Mouse (Mus musculus) kidney, embryonic 14.5 days (tissue): ENCODE data around the gene Nme4. TPM values are rescaled to one million over a fixed set of nuclear protein-coding genes. Genes with fewer than 3 reads are reported as not detected.
"Not testable (repeated sequence)": the region's sequence is repeated elsewhere in the genome, so short reads cannot be mapped to it uniquely, and the experiment has no call there.

Experiments used
- ATAC-seq: fragments of 200-750 bp; cut with Nextera tagmentation; 2 replicates; pipeline ENCODE4 v1.8.0; 2017; ENCODE audit warnings: moderate number of reproducible peaks, mild to moderate bottlenecking, moderate TSS enrichment, moderate library complexity; ENCODE audit not compliant: low FRiP score, low TSS enrichment
- H3K27ac ChIP-seq: fragments of 300-500 bp; sonication (generic); 2 replicates; pipeline ENCODE4 v1.5.1; 2014; ENCODE audit warnings: low read depth, mild to moderate bottlenecking, low read length, moderate library complexity, mixed read lengths
- H3K27me3 ChIP-seq: fragments of 300-500 bp; sonication (generic); 2 replicates; pipeline ENCODE4 v1.6.1; 2014; ENCODE audit warnings: mild to moderate bottlenecking, low read length; ENCODE audit not compliant: control insufficient read depth, insufficient read depth
- H3K36me3 ChIP-seq: fragments of 300-500 bp; sonication (generic); 2 replicates; pipeline ENCODE4 v1.6.1; 2014; ENCODE audit warnings: low read length, mixed read lengths; ENCODE audit not compliant: control insufficient read depth, insufficient read depth
- H3K4me1 ChIP-seq: fragments of 300-500 bp; sonication (generic); 2 replicates; pipeline ENCODE4 v1.6.1; 2014; ENCODE audit warnings: low read length, mixed read lengths; ENCODE audit not compliant: control insufficient read depth, insufficient read depth
- H3K4me2 ChIP-seq: fragments of 300-500 bp; sonication (generic); replicated peaks from 2 replicates; pipeline ENCODE4 v1.6.1; 2014; ENCODE audit warnings: low read depth, mild to moderate bottlenecking, low read length
- H3K4me3 ChIP-seq: fragments of 300-500 bp; sonication (generic); 2 replicates; pipeline ENCODE4 v1.5.1; 2014; ENCODE audit warnings: mild to moderate bottlenecking, low read length
- H3K9ac ChIP-seq: fragments of 300-500 bp; sonication (generic); 2 replicates; pipeline ENCODE4 v1.6.1; 2014; ENCODE audit warnings: low read depth, mild to moderate bottlenecking, low read length, moderate library complexity
- H3K9me3 ChIP-seq: fragments of 300-500 bp; sonication (generic); 2 replicates; pipeline ENCODE4 v1.6.1; 2016; ENCODE audit warnings: low read length; ENCODE audit not compliant: control insufficient read depth
- WGBS: fragments of 180-500 bp; shearing (Covaris S2); extraction: QIAGEN DNeasy Blood & Tissue Kit; methylation state at CpG from one replicate; pipeline ENCODE4 v1.1.7; 2014; 5-methylcytosine and 5-hydroxymethylcytosine counted together
- polyA plus RNA-seq: library from polyadenylated mRNA; unstranded; fragments of >200 nt; fragmentation: Nextera tagmentation; extraction: Ambion mirVana; gene quantifications from 2 replicates; pipeline ENCODE4 v1.2.1, GENCODE M21; 2014

Nme4 gene
- polyA plus RNA-seq, 1 experiment from 2014 or later, result 107 TPM

DNA sequence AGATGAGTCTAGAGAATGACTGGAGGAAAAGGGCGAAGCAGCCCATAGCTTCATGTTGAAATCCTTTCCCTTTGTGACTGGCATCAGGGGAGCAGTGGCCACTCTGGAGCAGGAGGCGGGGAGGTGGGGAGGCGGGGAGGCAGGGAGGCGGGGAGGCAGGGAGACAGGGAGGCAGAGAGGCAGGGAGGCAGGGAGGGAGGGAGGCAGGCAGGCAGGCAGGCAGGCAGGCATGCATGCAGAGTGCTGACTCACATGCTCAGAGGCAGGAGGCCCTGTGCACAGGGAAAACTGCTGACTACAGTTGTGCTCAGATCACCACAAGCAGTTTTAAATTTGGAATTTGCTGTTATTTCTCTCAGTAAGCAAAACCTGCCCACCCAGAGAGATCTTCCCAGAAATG, 6.1 kb upstream of the Nme4 start:
- H3K9me3 ChIP-seq, result no peaks in the 10 kb centered on the region

DNA sequence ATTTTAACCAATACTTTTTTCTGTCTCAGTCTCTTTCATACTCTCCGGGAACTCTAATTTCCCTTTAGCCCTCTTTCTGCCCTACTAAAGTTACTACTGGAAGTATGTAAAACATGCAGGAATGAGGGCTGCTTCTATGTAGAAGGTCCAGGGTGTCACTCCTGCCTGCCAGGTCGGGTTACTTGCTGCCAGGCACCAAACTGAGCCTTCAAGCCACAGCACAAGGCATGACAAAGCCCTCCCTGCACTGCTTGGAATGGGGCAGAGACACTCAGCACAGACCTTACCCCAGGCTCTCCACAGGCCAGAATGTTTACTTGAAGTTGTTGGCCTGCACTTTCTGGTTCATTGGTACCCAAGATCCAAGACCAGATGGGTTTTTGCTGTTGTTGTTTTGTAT, 4.8 kb upstream of the Nme4 start:
- 39% methylated on average over 2 of the region's 2 CpGs for WGBS
- H3K36me3 ChIP-seq, result no peaks in the 10 kb centered on the region
- H3K27ac ChIP-seq, result no peak overlapping the region
- no peak overlapping the region for H3K4me2 ChIP-seq
- H3K27me3 ChIP-seq, result no peaks in the 10 kb centered on the region
- H3K4me3 ChIP-seq, result no peak overlapping the region
- H3K9me3 ChIP-seq, result no peaks in the 10 kb centered on the region
- no peak for ATAC-seq
- H3K4me1 ChIP-seq, result no peaks in the 10 kb centered on the region
- no peak overlapping the region for H3K9ac ChIP-seq

More for the DNA sequence above, 6.1 kb upstream of the Nme4 start:
- Histone ChIP-seq H3K27ac (no peak overlapping the region), H3K36me3 (no peaks in the 10 kb centered on the region), H3K4me2 (no peak overlapping the region), H3K4me3 (no peak overlapping the region), H3K27me3 (no peaks in the 10 kb centered on the region), H3K4me1 (no peaks in the 10 kb centered on the region), H3K9ac (no peak overlapping the region)
- ATAC-seq, result peak; percentile 84; the same call in 1 of the 2 replicates
- 42% methylated on average over 4 of the region's 4 CpGs for WGBS

DNA sequence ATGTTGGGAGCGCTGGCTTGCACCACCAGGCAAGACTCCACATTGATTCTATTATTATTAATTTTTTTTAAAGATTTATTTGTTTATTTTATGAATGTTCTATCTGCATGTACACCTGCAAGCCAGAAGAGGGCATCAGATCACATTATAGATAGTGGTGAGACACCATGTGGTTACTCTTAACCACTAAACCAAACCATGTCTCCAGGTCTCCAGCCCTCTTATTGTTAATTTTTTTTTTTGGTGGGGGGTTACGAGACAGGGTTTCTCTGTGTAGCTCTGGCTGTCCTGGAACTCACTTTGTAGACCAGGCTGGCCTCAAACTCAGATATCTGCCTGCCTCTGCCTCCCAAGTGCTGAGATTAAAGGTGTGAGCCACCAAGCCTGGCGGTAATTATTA, 3.9 kb upstream of the Nme4 start:
- H3K9me3 ChIP-seq, ATAC-seq, H3K4me3 ChIP-seq, H3K27ac ChIP-seq, H3K4me2 ChIP-seq, H3K9ac ChIP-seq, H3K27me3 ChIP-seq, H3K4me1 ChIP-seq, H3K36me3 ChIP-seq: not testable (repeated sequence)
- WGBS, result 73% methylated on average over 3 of the region's 3 CpGs

DNA sequence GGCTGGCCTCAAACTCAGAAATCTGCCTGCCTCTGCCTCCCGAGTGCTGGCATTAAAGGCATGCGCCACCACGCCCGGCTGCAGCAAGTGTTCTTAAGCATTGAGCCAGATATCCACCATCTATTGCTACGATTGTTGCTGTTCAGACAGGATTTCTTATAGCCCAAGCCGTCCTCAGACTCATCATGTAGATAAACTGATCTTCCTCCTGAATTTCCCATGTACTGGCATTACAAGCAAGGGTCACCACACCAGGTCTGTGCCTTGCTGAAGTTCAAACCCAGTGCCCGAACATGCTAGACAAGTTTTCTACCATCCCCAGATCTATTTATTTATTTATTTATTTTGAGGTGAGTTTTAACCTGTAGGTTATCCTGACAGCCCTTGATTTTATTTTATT, 3.1 kb upstream of the Nme4 start:
- no peak overlapping the region for H3K9ac ChIP-seq
- H3K36me3 ChIP-seq, result no peaks in the 10 kb centered on the region
- H3K27ac ChIP-seq, result no peak overlapping the region
- no peak for ATAC-seq
- H3K4me2 ChIP-seq, result no peak overlapping the region
- no peaks in the 10 kb centered on the region for H3K27me3 ChIP-seq
- H3K9me3 ChIP-seq, result no peaks in the 10 kb centered on the region
- peaks cover 7% of the 10 kb centered on the region; the same call in 1 of the 2 replicates for H3K4me1 ChIP-seq
- H3K4me3 ChIP-seq, result no peak overlapping the region
- 92% methylated on average over 7 of the region's 7 CpGs for WGBS

DNA sequence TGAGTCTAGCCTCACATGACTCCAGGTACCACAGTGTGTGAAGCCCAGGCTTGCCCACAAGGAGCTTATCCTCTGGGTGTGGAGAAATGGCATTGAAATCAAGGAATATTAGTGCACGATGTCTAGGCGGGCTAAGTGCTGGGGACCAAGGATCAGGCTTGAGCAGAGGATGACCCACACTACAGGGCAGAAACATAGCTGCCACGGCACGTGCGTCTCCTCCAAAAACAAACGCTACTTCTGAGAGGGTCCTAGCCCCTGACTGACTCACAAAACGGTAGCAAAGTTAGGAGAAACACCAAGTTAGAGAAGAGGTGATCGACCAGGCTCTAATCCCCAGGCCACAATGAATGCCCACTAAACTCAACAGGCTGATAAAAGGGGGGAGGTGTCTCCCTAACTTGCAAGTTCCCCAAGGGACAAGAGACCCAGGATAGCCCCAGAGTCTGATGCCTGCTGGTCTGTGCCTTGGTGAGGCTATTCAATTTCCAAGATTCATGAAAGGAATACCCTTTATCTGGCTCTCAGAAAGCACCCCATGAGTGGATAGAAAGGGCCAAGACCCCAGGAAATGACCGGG, 781 bp downstream of the Nme4 start:
- Histone ChIP-seq H3K4me2 (peak overlapping the region; percentile 67), H3K36me3 (peaks cover 9% of the 10 kb centered on the region; the same call in 1 of the 2 replicates), H3K4me3 (peak overlapping the region; percentile 61), H3K9ac (peak overlapping the region; percentile 83), H3K27me3 (no peaks in the 10 kb centered on the region), H3K27ac (peak overlapping the region; percentile 78), H3K9me3 (no peaks in the 10 kb centered on the region), H3K4me1 (peaks cover 7% of the 10 kb centered on the region; the same call in 1 of the 2 replicates)
- WGBS, result 21% methylated on average over 9 of the region's 9 CpGs
- ATAC-seq, result no peak

DNA sequence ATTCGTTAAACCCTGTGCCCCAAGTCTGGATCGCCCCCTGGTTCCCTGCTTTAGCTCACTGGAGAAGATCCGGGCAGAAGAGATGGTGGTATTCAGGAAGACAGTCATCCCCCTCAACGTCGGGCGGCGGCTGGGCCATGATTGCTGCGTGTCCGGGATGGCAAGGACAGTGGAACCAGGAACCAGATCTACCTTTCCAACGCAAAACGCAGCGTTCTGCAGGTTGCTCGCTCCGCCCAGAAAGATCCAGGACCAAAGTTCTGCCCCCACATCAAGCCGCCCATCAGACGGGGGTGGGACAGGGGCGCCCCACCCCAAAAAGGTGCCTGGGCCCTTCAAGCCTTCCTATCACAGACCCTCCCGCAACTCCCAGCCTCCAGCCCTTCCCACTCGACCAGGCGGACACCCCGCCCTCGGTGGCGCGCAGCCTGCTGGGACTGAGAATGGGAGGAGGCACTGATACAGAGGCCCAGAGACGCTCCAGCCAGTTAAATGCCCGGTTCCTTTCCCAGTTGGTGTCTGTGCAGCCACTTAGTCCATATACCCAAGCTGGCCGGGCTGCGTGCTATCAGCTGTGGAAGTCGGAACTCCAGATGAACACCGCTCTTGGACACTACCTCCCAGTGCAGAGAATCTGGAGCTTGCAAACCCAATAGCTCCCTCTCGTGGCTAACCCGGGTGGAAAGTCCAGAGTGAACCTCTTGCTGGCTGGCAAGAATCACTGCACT, 5.3 kb downstream of the Nme4 start, which contains the start of gene Decr2:
Decr2 (minus strand) TSS at position 433 of the 728 bp plus-strand sequence.
- H3K4me3 ChIP-seq, result peak within 1 kb of the TSS; percentile 45
- WGBS, result 1% methylated on average over 32 of the region's 32 CpGs
- H3K9ac ChIP-seq, result peak within 1 kb of the TSS; percentile 68
- H3K27me3 ChIP-seq, result no peaks in the 10 kb centered on the region
- peak within 1 kb of the TSS; percentile 87 for H3K27ac ChIP-seq
- peak; percentile 92 for ATAC-seq
- peaks cover 7% of the 10 kb centered on the region; the same call in 1 of the 2 replicates for H3K4me1 ChIP-seq
- peak within 1 kb of the TSS; percentile 68 for H3K4me2 ChIP-seq
- H3K36me3 ChIP-seq, result peaks cover 12% of the 10 kb centered on the region; the same call in 1 of the 2 replicates
- no peaks in the 10 kb centered on the region for H3K9me3 ChIP-seq

DNA sequence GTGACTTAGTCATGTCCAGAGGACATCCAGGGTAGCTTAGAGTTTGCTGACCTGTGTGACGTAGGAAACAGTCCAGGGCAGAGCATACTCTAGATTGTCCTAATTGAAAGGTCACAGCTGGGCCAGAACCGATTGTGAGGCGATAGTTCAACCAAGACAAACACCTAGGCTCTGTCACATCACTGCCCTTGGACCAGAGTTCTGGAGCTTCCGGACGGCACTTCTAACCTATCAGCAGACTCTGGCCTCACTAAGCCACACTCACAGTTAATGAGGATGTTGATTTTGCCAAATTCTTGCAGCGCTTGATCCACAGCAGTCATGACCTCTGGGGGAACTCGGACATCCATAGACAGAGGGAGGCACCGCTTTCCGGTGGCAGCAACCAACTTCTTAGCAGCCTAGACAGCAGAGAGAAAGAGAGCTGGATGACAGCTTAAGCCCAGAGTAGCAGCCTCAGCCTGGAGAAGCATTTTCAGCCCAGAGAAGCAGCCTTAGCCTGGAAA, 8.3 kb downstream of the Nme4 start:
- no peak overlapping the region for H3K27ac ChIP-seq
- H3K4me1 ChIP-seq, result no peaks in the 10 kb centered on the region
- H3K4me3 ChIP-seq, result no peak overlapping the region
- H3K9me3 ChIP-seq, result no peaks in the 10 kb centered on the region
- H3K9ac ChIP-seq, result no peak overlapping the region
- 83% methylated on average over 9 of the region's 9 CpGs for WGBS
- H3K36me3 ChIP-seq, result peaks cover 12% of the 10 kb centered on the region; the same call in 1 of the 2 replicates
- no peak for ATAC-seq
- no peak overlapping the region for H3K4me2 ChIP-seq
- H3K27me3 ChIP-seq, result no peaks in the 10 kb centered on the region

DNA sequence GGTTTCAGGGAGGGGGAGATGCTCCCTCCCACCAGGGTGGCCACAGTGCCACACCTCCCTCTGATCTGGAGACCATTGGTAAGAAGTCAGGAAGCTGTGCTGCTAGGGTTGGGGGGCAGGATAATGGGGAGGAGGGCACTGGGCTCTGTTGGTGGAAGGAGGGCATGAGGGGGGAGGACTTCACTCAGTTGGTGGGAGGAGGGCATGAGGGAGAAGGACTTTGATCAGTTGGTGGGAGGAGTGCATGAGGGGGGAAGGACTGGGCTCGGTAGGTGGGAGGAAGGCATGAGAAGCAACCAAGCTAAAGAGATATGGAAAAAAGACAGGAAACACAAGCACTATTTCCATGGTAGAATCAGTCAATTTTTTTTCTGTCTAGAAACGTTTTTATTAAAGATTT, 14.5 kb downstream of the Nme4 start:
- Histone ChIP-seq H3K4me1 (no peaks in the 10 kb centered on the region), H3K9ac (no peak overlapping the region), H3K36me3 (peaks cover 4% of the 10 kb centered on the region; the same call in 1 of the 2 replicates), H3K4me2 (no peak overlapping the region), H3K9me3 (no peaks in the 10 kb centered on the region), H3K4me3 (no peak overlapping the region), H3K27ac (no peak overlapping the region), H3K27me3 (no peaks in the 10 kb centered on the region)
- 45% methylated on average over 2 of the region's 2 CpGs for WGBS
- ATAC-seq, result peak; percentile 32; the same call in 1 of the 2 replicates

DNA sequence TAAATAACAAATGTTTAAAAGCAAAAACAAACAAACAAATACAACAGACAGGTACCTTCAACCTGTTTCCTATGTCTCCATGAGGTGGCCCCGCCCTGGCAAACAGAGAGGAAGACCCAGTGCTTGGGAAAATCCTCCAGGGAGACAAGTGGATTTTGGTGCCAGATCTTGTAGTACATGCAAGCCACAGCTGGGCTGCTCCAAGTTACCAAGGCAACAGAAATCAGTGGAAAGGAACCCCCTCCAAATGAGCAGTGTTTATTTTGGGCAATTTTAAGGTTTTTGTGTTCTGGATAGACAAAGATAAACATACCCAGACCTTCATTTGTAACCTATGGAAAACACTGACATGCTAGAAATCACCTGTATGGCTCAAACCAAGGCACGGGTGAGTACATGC, 16.6 kb downstream of the Nme4 start:
- H3K4me1 ChIP-seq, result no peaks in the 10 kb centered on the region
- H3K4me2 ChIP-seq, result no peak overlapping the region
- H3K36me3 ChIP-seq, result peaks cover 4% of the 10 kb centered on the region; the same call in 1 of the 2 replicates
- H3K9ac ChIP-seq, result no peak overlapping the region
- H3K27me3 ChIP-seq, result no peaks in the 10 kb centered on the region
- 79% methylated on average over 2 of the region's 2 CpGs for WGBS
- no peaks in the 10 kb centered on the region for H3K9me3 ChIP-seq
- ATAC-seq, result no peak
- no peak overlapping the region for H3K27ac ChIP-seq
- H3K4me3 ChIP-seq, result no peak overlapping the region
